Mouse (Mus musculus) left cerebral cortex, adult 2 months (tissue): Measurements from ENCODE around the gene Ecm1. TPM values are rescaled to one million over a fixed set of nuclear protein-coding genes. Genes with fewer than 3 reads are reported as not detected.

Experiments
- DNase-seq, 2 experiments: peaks; one replicate each; pipeline ENCODE4 v3.0.0; 2021 to 2022; ENCODE audit warnings: low spot score in 2 of 2, mixed read lengths in 1 of 2; ENCODE audit errors: extremely low spot score in 1 of 2
- H3K27ac ChIP-seq: fragments of 200-600 bp; 2 replicates; pipeline ENCODE4 v1.8.1; 2022
- H3K4me3 ChIP-seq: fragments of 200-600 bp; 2 replicates; pipeline ENCODE4 v1.8.1; 2022
- CTCF ChIP-seq: fragments of 200-600 bp; IDR thresholded peaks from 2 replicates; pipeline ENCODE4 v1.8.1; 2022; ENCODE audit warnings: antibody characterized with exemption, mild to moderate bottlenecking, moderate library complexity
- intact Hi-C: fragments of 180-260 bp; cut with DNase I; formaldehyde crosslinking; loops from one replicate; pipeline ENCODE4 v1.15.1; 2025
- long read RNA-seq, 2 experiments: library from polyadenylated mRNA; stranded (forward); transcript quantifications; one replicate each; pipeline ENCODE4 v2.0.0; 2021; ENCODE audit warnings: borderline mapping rate in 2 of 2
- total RNA-seq, 2 experiments: library from RNA; stranded (reverse); gene quantifications; 2 replicates each; pipeline ENCODE4 v1.2.3; 2021

Ecm1 gene
- total RNA-seq = 10 to 100 TPM in 1 of 2 experiments, 1 to 10 TPM in 1; 9.2 to 11.3 TPM
- long read RNA-seq, experiment 1, transcript Ecm1-202 (11 exons, 1,900 nt) = major isoform, 5 of 15 reads
- long read RNA-seq, experiment 1, partial matches to known transcripts = 1 of 15 reads
- long read RNA-seq, experiment 1, other reads (novel, unspliced or antisense) = 6 of 15 reads
- long read RNA-seq, experiment 2, partial matches to known transcripts = 0 of 10 reads
- long read RNA-seq, experiment 2, other reads (novel, unspliced or antisense) = 9 of 10 reads

GRCm38 (mm10) chr3:95739353-95740104 lies at the start of gene Ecm1:
Gene Ecm1, minus strand, starts transcription at chr3:95739569.
- DNase-seq = peak; percentile 52 to 55
- H3K27ac ChIP-seq = peak within 1 kb of the TSS; percentile 59
- H3K4me3 ChIP-seq = no peak within 1 kb of the TSS
- intact Hi-C loops = no loop called here
- no peak for TF ChIP-seq CTCF

GRCm38 (mm10) chr3:95785501-95785900 lies 46.1 kb upstream of the Ecm1 start:
- Histone ChIP-seq H3K4me3 (no peak overlapping the region), H3K27ac (no peak overlapping the region)
- TF ChIP-seq CTCF = no peak
- intact Hi-C loops = loop anchor here (10.0 kb wide), 1 partner anchor 441 kb away; no protein-coding TSS in a partner anchor
- no peak for DNase-seq

- H3K4me3 ChIP-seq = no peak overlapping the region
- no peak for DNase-seq
- intact Hi-C loops = no loop called here
- peak; percentile 54 for TF ChIP-seq CTCF
- H3K27ac ChIP-seq = no peak overlapping the region
These were observed 32.6 kb upstream of the Ecm1 start for GRCm38 (mm10) chr3:95771985-95772384.

GRCm38 (mm10) chr3:95765534-95765933 lies 26.2 kb upstream of the Ecm1 start:
- intact Hi-C loops = no loop called here
- TF ChIP-seq CTCF = no peak
- DNase-seq = no peak
- H3K27ac ChIP-seq = no peak overlapping the region
- H3K4me3 ChIP-seq = no peak overlapping the region

GRCm38 (mm10) chr3:95763811-95764210 lies 24.4 kb upstream of the Ecm1 start:
- intact Hi-C loops = no loop called here
- no peak for DNase-seq
- TF ChIP-seq CTCF = no peak

GRCm38 (mm10) chr3:95762961-95763360 lies 23.6 kb upstream of the Ecm1 start:
- DNase-seq = no peak
- intact Hi-C loops = no loop called here
- TF ChIP-seq CTCF = no peak; the same call in 1 of the 2 replicates
- Histone ChIP-seq H3K27ac (no peak overlapping the region), H3K4me3 (no peak overlapping the region)

More at GRCm38 (mm10) chr3:95763811-95764210, 24.4 kb upstream of the Ecm1 start:
- H3K4me3 ChIP-seq = no peak overlapping the region
- no peak overlapping the region for H3K27ac ChIP-seq

GRCm38 (mm10) chr3:95761771-95762170 lies 22.4 kb upstream of the Ecm1 start:
- H3K4me3 ChIP-seq = no peak overlapping the region
- TF ChIP-seq CTCF = no peak
- intact Hi-C loops = no loop called here
- H3K27ac ChIP-seq = no peak overlapping the region
- no peak for DNase-seq

GRCm38 (mm10) chr3:95760656-95761055 lies 21.3 kb upstream of the Ecm1 start:
- no peak for DNase-seq
- no peak for TF ChIP-seq CTCF
- Histone ChIP-seq H3K27ac (no peak overlapping the region), H3K4me3 (no peak overlapping the region)
- intact Hi-C loops = no loop called here

GRCm38 (mm10) chr3:95760106-95760505 lies 20.7 kb upstream of the Ecm1 start, which contains the start of gene Tars2:
Gene Tars2, minus strand, starts transcription at chr3:95760206.
- TF ChIP-seq CTCF = no peak
- Histone ChIP-seq H3K4me3 (no peak within 1 kb of the TSS), H3K27ac (no peak within 1 kb of the TSS)
- intact Hi-C loops = no loop called here
- DNase-seq = no peak

- intact Hi-C loops = no loop called here
- no peak for TF ChIP-seq CTCF
- no peak for DNase-seq
These were observed 19.3 kb upstream of the Ecm1 start for GRCm38 (mm10) chr3:95758467-95759218.

GRCm38 (mm10) chr3:95756808-95757207 lies 17.4 kb upstream of the Ecm1 start:
- Histone ChIP-seq H3K27ac (no peak overlapping the region), H3K4me3 (no peak overlapping the region)
- intact Hi-C loops = no loop called here
- no peak for DNase-seq
- no peak for TF ChIP-seq CTCF

More at GRCm38 (mm10) chr3:95758467-95759218, 19.3 kb upstream of the Ecm1 start:
- Histone ChIP-seq H3K27ac (no peak overlapping the region), H3K4me3 (no peak overlapping the region)
